Mouse (Mus musculus): ENCODE measurements around the gene Bcas3.

Bcas3 gene

GRCm38 (mm10) chr11:85807353-85807752 lies 454.4 kb downstream of the Bcas3 start:
- H3K36me3 ChIP-seq (ENCODE audit: control insufficient read depth, insufficient read depth, low read length, poor library complexity, severe bottlenecking), result no peaks in the 10 kb centered on the region
- no peaks in the 10 kb centered on the region for H3K27me3 ChIP-seq (ENCODE audit: control insufficient read depth, insufficient read depth, low read length, poor library complexity, severe bottlenecking)
- no peak for DNase-seq (ENCODE audit: low read depth, low spot score)

GRCm38 (mm10) chr11:85811229-85811628 lies 458.3 kb downstream of the Bcas3 start:
- DNase-seq (ENCODE audit: low read depth, low spot score), result no peak
- H3K27me3 ChIP-seq (ENCODE audit: control insufficient read depth, insufficient read depth, low read length, poor library complexity, severe bottlenecking), result no peaks in the 10 kb centered on the region
- H3K36me3 ChIP-seq (ENCODE audit: control insufficient read depth, insufficient read depth, low read length, poor library complexity, severe bottlenecking), result no peaks in the 10 kb centered on the region

GRCm38 (mm10) chr11:85811676-85812075 lies 458.7 kb downstream of the Bcas3 start:
- H3K27me3 ChIP-seq (ENCODE audit: control insufficient read depth, insufficient read depth, low read length, poor library complexity, severe bottlenecking), result no peaks in the 10 kb centered on the region
- no peaks in the 10 kb centered on the region for H3K36me3 ChIP-seq (ENCODE audit: control insufficient read depth, insufficient read depth, low read length, poor library complexity, severe bottlenecking)
- peak; percentile 19 for DNase-seq (ENCODE audit: low read depth, low spot score)

GRCm38 (mm10) chr11:85812201-85812966 lies 459.4 kb downstream of the Bcas3 start:
- H3K36me3 ChIP-seq (ENCODE audit: control insufficient read depth, insufficient read depth, low read length, poor library complexity, severe bottlenecking), result no peaks in the 10 kb centered on the region
- DNase-seq (ENCODE audit: low read depth, low spot score), result no peak
- H3K27me3 ChIP-seq (ENCODE audit: control insufficient read depth, insufficient read depth, low read length, poor library complexity, severe bottlenecking), result no peaks in the 10 kb centered on the region

- H3K36me3 ChIP-seq (ENCODE audit: control insufficient read depth, insufficient read depth, low read length, poor library complexity, severe bottlenecking), result no peaks in the 10 kb centered on the region
- DNase-seq (ENCODE audit: low read depth, low spot score), result no peak
- H3K27me3 ChIP-seq (ENCODE audit: control insufficient read depth, insufficient read depth, low read length, poor library complexity, severe bottlenecking), result no peaks in the 10 kb centered on the region
Measured at GRCm38 (mm10) chr11:85814678-85815077, 461.7 kb downstream of the Bcas3 start.

GRCm38 (mm10) chr11:85816471-85816870 lies 463.5 kb downstream of the Bcas3 start:
- H3K36me3 ChIP-seq (ENCODE audit: control insufficient read depth, insufficient read depth, low read length, poor library complexity, severe bottlenecking), result no peaks in the 10 kb centered on the region
- no peaks in the 10 kb centered on the region for H3K27me3 ChIP-seq (ENCODE audit: control insufficient read depth, insufficient read depth, low read length, poor library complexity, severe bottlenecking)
- no peak for DNase-seq (ENCODE audit: low read depth, low spot score)

- Histone ChIP-seq H3K27me3 (ENCODE audit: control insufficient read depth, insufficient read depth, low read length, poor library complexity, severe bottlenecking) (no peaks in the 10 kb centered on the region), H3K36me3 (ENCODE audit: control insufficient read depth, insufficient read depth, low read length, poor library complexity, severe bottlenecking) (no peaks in the 10 kb centered on the region)
- DNase-seq (ENCODE audit: low read depth, low spot score), result no peak
Measured at GRCm38 (mm10) chr11:85818401-85818800, 465.4 kb downstream of the Bcas3 start.

- no peak for DNase-seq (ENCODE audit: low read depth, low spot score)
- H3K27me3 ChIP-seq (ENCODE audit: control insufficient read depth, insufficient read depth, low read length, poor library complexity, severe bottlenecking), result no peaks in the 10 kb centered on the region
- H3K36me3 ChIP-seq (ENCODE audit: control insufficient read depth, insufficient read depth, low read length, poor library complexity, severe bottlenecking), result no peaks in the 10 kb centered on the region
Measured at GRCm38 (mm10) chr11:85820959-85821358, 468.0 kb downstream of the Bcas3 start.

GRCm38 (mm10) chr11:85821659-85822058 lies 468.7 kb downstream of the Bcas3 start:
- no peaks in the 10 kb centered on the region for H3K36me3 ChIP-seq (ENCODE audit: control insufficient read depth, insufficient read depth, low read length, poor library complexity, severe bottlenecking)
- no peak for DNase-seq (ENCODE audit: low read depth, low spot score)
- H3K27me3 ChIP-seq (ENCODE audit: control insufficient read depth, insufficient read depth, low read length, poor library complexity, severe bottlenecking), result no peaks in the 10 kb centered on the region

GRCm38 (mm10) chr11:85823181-85823580 lies 470.2 kb downstream of the Bcas3 start:
- no peaks in the 10 kb centered on the region for H3K27me3 ChIP-seq (ENCODE audit: control insufficient read depth, insufficient read depth, low read length, poor library complexity, severe bottlenecking)
- H3K36me3 ChIP-seq (ENCODE audit: control insufficient read depth, insufficient read depth, low read length, poor library complexity, severe bottlenecking), result no peaks in the 10 kb centered on the region
- peak; percentile 59 for DNase-seq (ENCODE audit: low read depth, low spot score)

GRCm38 (mm10) chr11:85823794-85824193 lies 470.8 kb downstream of the Bcas3 start:
- DNase-seq (ENCODE audit: low read depth, low spot score), result no peak
- Histone ChIP-seq H3K27me3 (ENCODE audit: control insufficient read depth, insufficient read depth, low read length, poor library complexity, severe bottlenecking) (no peaks in the 10 kb centered on the region), H3K36me3 (ENCODE audit: control insufficient read depth, insufficient read depth, low read length, poor library complexity, severe bottlenecking) (no peaks in the 10 kb centered on the region)

- Histone ChIP-seq H3K27me3 (ENCODE audit: control insufficient read depth, insufficient read depth, low read length, poor library complexity, severe bottlenecking) (no peaks in the 10 kb centered on the region), H3K36me3 (ENCODE audit: control insufficient read depth, insufficient read depth, low read length, poor library complexity, severe bottlenecking) (no peaks in the 10 kb centered on the region)
- no peak for DNase-seq (ENCODE audit: low read depth, low spot score)
Measured at GRCm38 (mm10) chr11:85825031-85825430, 472.1 kb downstream of the Bcas3 start.

- no peak for DNase-seq (ENCODE audit: low read depth, low spot score)
Measured at GRCm38 (mm10) chr11:85825823-85826222, 472.9 kb downstream of the Bcas3 start.

GRCm38 (mm10) chr11:85827342-85827741 lies 474.4 kb downstream of the Bcas3 start:
- no peaks in the 10 kb centered on the region for H3K36me3 ChIP-seq (ENCODE audit: control insufficient read depth, insufficient read depth, low read length, poor library complexity, severe bottlenecking)
- H3K27me3 ChIP-seq (ENCODE audit: control insufficient read depth, insufficient read depth, low read length, poor library complexity, severe bottlenecking), result peaks cover 3% of the 10 kb centered on the region; the same call in 1 of the 2 replicates
- no peak for DNase-seq (ENCODE audit: low read depth, low spot score)

More at GRCm38 (mm10) chr11:85825823-85826222, 472.9 kb downstream of the Bcas3 start:
- H3K27me3 ChIP-seq (ENCODE audit: control insufficient read depth, insufficient read depth, low read length, poor library complexity, severe bottlenecking), result no peaks in the 10 kb centered on the region
- no peaks in the 10 kb centered on the region for H3K36me3 ChIP-seq (ENCODE audit: control insufficient read depth, insufficient read depth, low read length, poor library complexity, severe bottlenecking)

GRCm38 (mm10) chr11:85828691-85829519 lies 475.9 kb downstream of the Bcas3 start:
- no peak for DNase-seq (ENCODE audit: low read depth, low spot score)
- no peaks in the 10 kb centered on the region for H3K36me3 ChIP-seq (ENCODE audit: control insufficient read depth, insufficient read depth, low read length, poor library complexity, severe bottlenecking)
- peaks cover 3% of the 10 kb centered on the region; the same call in 1 of the 2 replicates for H3K27me3 ChIP-seq (ENCODE audit: control insufficient read depth, insufficient read depth, low read length, poor library complexity, severe bottlenecking)
